ENCODE assay signal across 9 mouse cellular contexts in the genomic region with DNA sequence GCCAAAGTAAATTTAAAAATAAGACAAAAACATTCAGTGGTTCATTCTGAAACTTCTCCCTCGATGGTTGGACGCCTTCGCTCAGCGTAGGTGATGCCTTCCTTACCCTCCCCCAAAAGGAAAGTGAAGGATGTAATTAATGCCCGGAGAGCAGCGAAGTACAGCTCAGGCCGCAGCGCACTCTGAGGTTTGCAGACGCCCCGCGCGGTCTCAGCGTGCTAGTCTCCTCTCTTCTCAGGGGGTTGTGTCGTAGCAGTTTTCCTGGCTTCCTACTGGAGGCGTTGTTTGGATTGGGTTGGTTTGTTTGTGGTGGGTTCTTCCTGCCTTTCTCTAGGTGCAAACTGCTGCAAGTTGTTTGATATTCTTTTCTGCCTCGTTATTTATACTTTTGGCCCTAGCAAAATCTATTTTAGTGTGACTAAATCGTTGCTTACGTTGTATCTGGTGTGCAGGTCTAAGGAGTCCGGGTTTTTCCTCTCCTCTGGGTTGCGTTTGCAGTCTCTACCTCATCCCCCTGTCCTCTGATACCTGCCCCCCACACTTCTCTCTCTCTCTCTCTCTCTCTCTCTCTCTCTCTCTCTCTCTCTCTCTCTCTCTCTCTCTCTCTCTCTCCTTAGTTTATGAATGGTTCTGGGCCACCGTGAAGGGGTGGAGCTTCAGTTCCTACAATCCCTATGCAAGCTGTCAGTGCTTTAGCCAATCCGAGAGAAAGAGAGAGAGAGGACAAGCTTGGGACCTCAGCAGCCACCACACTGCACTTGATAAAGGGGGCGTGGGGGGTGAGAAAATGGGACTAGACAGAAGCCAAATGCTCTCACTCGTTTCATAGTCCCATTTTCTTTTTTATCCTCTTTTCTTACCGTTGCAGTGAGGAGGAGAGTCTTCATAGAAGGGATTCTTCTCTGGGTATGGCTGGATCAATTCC. TPM values are rescaled to one million over a fixed set of nuclear protein-coding genes. Genes with fewer than 3 reads are reported as not detected.
DNase-seq lines count a peak whose midpoint lies in the region; ATAC-seq and TF ChIP-seq lines count a peak whose summit lies in the region.
"Had no signal": no experiment of that assay in that cellular context is flagged by ENCODE, and none has a peak within 500 bp of the region (broad histone marks: within the 10 kb centered on the region; RNA-seq: fewer than 3 reads in every experiment).

A gene (minus strand): TSS at position 539 of the 925 bp plus-strand sequence.

- DNase-seq in gastrocnemius, postnatal 14 days: peak; percentile 19
- DNase-seq in gastrocnemius, adult 18-20 months (ENCODE audit: low spot score): no peak
- no peak for DNase-seq in G1E (ENCODE audit: low spot score)
- DNase-seq in embryo, embryonic 11 days: peak; percentile 86
- DNase-seq in hindbrain, postnatal 0 days (ENCODE audit: low spot score): peak; percentile 79
- DNase-seq in midbrain, postnatal 0 days (ENCODE audit: low spot score): peak; percentile 83
- DNase-seq in layer of hippocampus, adult 8-10 months (ENCODE audit: low spot score in 2 of 2): no peak
- no peak for DNase-seq in left cerebral cortex, adult 18-20 months (ENCODE audit: low spot score in 2 of 2)

- ATAC-seq in G1E (ENCODE audit: extremely low read depth, insufficient number of reproducible peaks, low FRiP score, poor library complexity, severe bottlenecking): no peak; the same call in 1 of the 2 replicates
- peak; percentile 91 for ATAC-seq in hindbrain, postnatal 0 days
- peak; percentile 85 for ATAC-seq in midbrain, postnatal 0 days (ENCODE audit: low FRiP score)

- H3K9me3 ChIP-seq in G1E (replicated peaks): peaks cover 6% of the 10 kb centered on the region
- no peaks in the 10 kb centered on the region for H3K9me3 ChIP-seq in hindbrain, postnatal 0 days (ENCODE audit: low read length)
- H3K9me3 ChIP-seq in midbrain, postnatal 0 days (ENCODE audit: low read length): no peaks in the 10 kb centered on the region

- peak within 1 kb of the TSS; percentile 82 for H3K27ac ChIP-seq in hindbrain, postnatal 0 days
- peak within 1 kb of the TSS; percentile 77 for H3K27ac ChIP-seq in midbrain, postnatal 0 days (ENCODE audit: low read depth, low read length)

- peaks cover 18% of the 10 kb centered on the region for H3K36me3 ChIP-seq in G1E (replicated peaks)
- H3K36me3 ChIP-seq in hindbrain, postnatal 0 days (ENCODE audit: insufficient read depth, low read length): no peaks in the 10 kb centered on the region
- no peaks in the 10 kb centered on the region for H3K36me3 ChIP-seq in midbrain, postnatal 0 days (ENCODE audit: insufficient read depth, low read length)

- WGBS in hindbrain, postnatal 0 days: 8% methylated on average over 25 of the region's 25 CpGs
- 7% methylated on average over 25 of the region's 25 CpGs for WGBS in midbrain, postnatal 0 days

- H3K4me1 ChIP-seq in G1E (ENCODE audit: insufficient read depth, low read depth, low read length): peaks cover 27% of the 10 kb centered on the region
- 0 out of 2 replicates have a peak, but pooled peaks cover 3% of the 10 kb centered on the region for H3K4me1 ChIP-seq in hindbrain, postnatal 0 days (ENCODE audit: insufficient read depth, low read length)
- H3K4me1 ChIP-seq in midbrain, postnatal 0 days (ENCODE audit: insufficient read depth, low read length): no peaks in the 10 kb centered on the region

- H3K4me3 ChIP-seq in G1E (ENCODE audit: low read depth, low read length): peak within 1 kb of the TSS; percentile 74
- H3K4me3 ChIP-seq in hindbrain, postnatal 0 days (ENCODE audit: low read length): peak within 1 kb of the TSS; percentile 49
- peak within 1 kb of the TSS; percentile 55 for H3K4me3 ChIP-seq in midbrain, postnatal 0 days (ENCODE audit: low read depth, low read length)

- H3K9ac ChIP-seq in hindbrain, postnatal 0 days (replicated peaks; ENCODE audit: low read length): peak within 1 kb of the TSS; percentile 59
- H3K9ac ChIP-seq in midbrain, postnatal 0 days (replicated peaks; ENCODE audit: low read length, poor library complexity, severe bottlenecking): peak within 1 kb of the TSS; percentile 77

- H3K4me2 ChIP-seq in hindbrain, postnatal 0 days (ENCODE audit: low read depth, low read length): peak within 1 kb of the TSS; percentile 62
- H3K4me2 ChIP-seq in midbrain, postnatal 0 days (ENCODE audit: low read depth, low read length, poor library complexity, severe bottlenecking): peak within 1 kb of the TSS; percentile 74

- intact Hi-C loops in gastrocnemius, postnatal 14 days (cut with DNase I; ENCODE audit: low total_unique reads): no loop called here

- no peak for TF ChIP-seq CTCF in G1E (IDR thresholded peaks at IDR 0.05; ENCODE audit: low read depth, low read length)
- peak; percentile 37 for TF ChIP-seq CTCF in hindbrain, postnatal 0 days (IDR thresholded peaks at IDR 0.05; ENCODE audit: low read depth)
- peak; percentile 37 for TF ChIP-seq CTCF in midbrain, postnatal 0 days (IDR thresholded peaks at IDR 0.05)

- no peaks in the 10 kb centered on the region for H3K27me3 ChIP-seq in G1E (ENCODE audit: insufficient read depth, low read length)
- H3K27me3 ChIP-seq in hindbrain, postnatal 0 days (ENCODE audit: insufficient read depth, low read length): peaks cover 5% of the 10 kb centered on the region; the same call in 1 of the 2 replicates
- H3K27me3 ChIP-seq in midbrain, postnatal 0 days (ENCODE audit: insufficient read depth, low read length): peaks cover 9% of the 10 kb centered on the region; the same call in 1 of the 2 replicates
- H3K27me3 ChIP-seq: CH12.LX had no signal

RNA-seq across cellular contexts. Expression of the gene that starts here (rescaled TPM):
- total RNA-seq in gastrocnemius, postnatal 14 days (2021): under 1 TPM; 0.11 to 0.29 TPM
- under 1 TPM in 1 of 2 experiments, not detected in 1; 0.23 TPM for total RNA-seq in gastrocnemius, adult 18-20 months (2021)
- 1.3 and 1.7 TPM in 2 replicates for total RNA-seq in G1E (2014; fragmentation: Nextera tagmentation)
- total RNA-seq in G1E (2017): 0.05 and 0.12 TPM in 2 replicates
- 0.33 and 0.43 TPM in 2 replicates for polyA plus RNA-seq in G1E (2012)
- total RNA-seq in hindbrain, postnatal 0 days (2014; rRNA removed): 92.9 and 93.4 TPM in 2 replicates
- 98.1 and 112 TPM in 2 replicates for polyA plus RNA-seq in hindbrain, postnatal 0 days (2015; fragmentation: Nextera tagmentation; extraction: Ambion mirVana)
- total RNA-seq in midbrain, postnatal 0 days (2014; rRNA removed): 41.9 and 45.2 TPM in 2 replicates
- 39.5 and 39.8 TPM in 2 replicates for polyA plus RNA-seq in midbrain, postnatal 0 days (2015; fragmentation: Nextera tagmentation; extraction: Ambion mirVana)
- total RNA-seq in layer of hippocampus, adult 8-10 months (2022): under 1 TPM; 0.12 to 0.23 (median 0.19) TPM
- under 1 TPM; 0.35 to 0.51 TPM for total RNA-seq in left cerebral cortex, adult 18-20 months (2021)

Comparison
In these comparisons a context has a peak if more than half of its experiments do, and no peak if none do; other contexts are left out.
1. RNA of the gene that starts here (total RNA-seq): 92.9 to 93.4 TPM in hindbrain, postnatal 0 days and 41.9 to 45.2 TPM in midbrain, postnatal 0 days; 0.05 to 1.7 TPM in G1E, 0.35 to 0.51 TPM in left cerebral cortex, adult 18-20 months, 0.11 to 0.29 TPM in gastrocnemius, postnatal 14 days, 0.23 TPM in gastrocnemius, adult 18-20 months and 0.12 to 0.23 TPM in layer of hippocampus, adult 8-10 months; every median in the first group is over 10 times any median in the second.
2. RNA of the gene that starts here (polyA plus RNA-seq): 98.1 to 112 TPM in hindbrain, postnatal 0 days and 39.5 to 39.8 TPM in midbrain, postnatal 0 days; 0.33 to 0.43 TPM in G1E; every median in the first group is over 10 times any median in the second.
3. Peak in DNase-seq in gastrocnemius, postnatal 14 days; RNA of the gene not detected or under 1 TPM.
4. DNase-seq: peak in embryo, embryonic 11 days (single experiment), hindbrain, postnatal 0 days (single experiment) and midbrain, postnatal 0 days (single experiment); none in gastrocnemius, adult 18-20 months (single experiment), G1E (single experiment), layer of hippocampus, adult 8-10 months (0 of 2) and left cerebral cortex, adult 18-20 months (0 of 2).
5. Peak in every context shown above with its lines, with median percentiles within 50 percentile points of each other: H3K4me3 ChIP-seq.